Mouse (Mus musculus): Measurements from ENCODE around the gene Ddx42.

- TF ChIP-seq CTCF (IDR thresholded peaks at IDR 0.05; ENCODE audit: control insufficient read depth, insufficient read depth, insufficient replicate concordance, low read depth, low read length): no peak
- no peak for TF ChIP-seq POLR2A (IDR thresholded peaks at IDR 0.05; ENCODE audit: control insufficient read depth, low read depth, low read length)
Measured at GRCm38 (mm10) chr11:106267871-106268270, 51.1 kb downstream of the Ddx42 start.
